Mouse (Mus musculus): Measurements from ENCODE around the gene Mto1. TPM values are rescaled to one million over a fixed set of nuclear protein-coding genes. Genes with fewer than 3 reads are reported as not detected.
"Not testable (repeated sequence)": the region's sequence is repeated elsewhere in the genome, so short reads cannot be mapped to it uniquely, and the experiment has no call there.

Gene Mto1
- polyA plus RNA-seq, 1 experiment from 2014 or later = 8.4 TPM

GRCm38 (mm10) chr9:78480706-78481358, 32.8 kb downstream of the Mto1 start:
- peaks cover 21% of the 10 kb centered on the region for H3K36me3 ChIP-seq (ENCODE audit: control insufficient read depth, insufficient read depth)
- peak overlapping the region; percentile 98 for H3K4me3 ChIP-seq (ENCODE audit: low read depth, low read length)
- no peaks in the 10 kb centered on the region for H3K4me1 ChIP-seq (replicated peaks; ENCODE audit: control insufficient read depth, insufficient read depth, low read length)
- no peak for TF ChIP-seq CTCF (IDR thresholded peaks at IDR 0.05; ENCODE audit: low read depth)
- no peaks in the 10 kb centered on the region for H3K27me3 ChIP-seq (replicated peaks; ENCODE audit: control insufficient read depth, insufficient read depth, low read length)
- H3K9ac ChIP-seq (ENCODE audit: low read depth, low read length) = peak overlapping the region; percentile 99
- H3K4me2 ChIP-seq (replicated peaks; ENCODE audit: low read depth) = peak overlapping the region; percentile 67
- ATAC-seq = peak; percentile 52
- under 1% methylated on average over 46 of the region's 46 CpGs for WGBS
- H3K9me3 ChIP-seq (ENCODE audit: control insufficient read depth) = no peaks in the 10 kb centered on the region
- H3K27ac ChIP-seq (ENCODE audit: low read depth, low read length) = peak overlapping the region; percentile 97

GRCm38 (mm10) chr9:78481423-78482331, 33.7 kb downstream of the Mto1 start:
- no peaks in the 10 kb centered on the region for H3K27me3 ChIP-seq (replicated peaks; ENCODE audit: control insufficient read depth, insufficient read depth, low read length)
- TF ChIP-seq CTCF (IDR thresholded peaks at IDR 0.05; ENCODE audit: low read depth) = peak; percentile 16; the same call in 1 of the 2 replicates
- peak overlapping the region; percentile 97 for H3K27ac ChIP-seq (ENCODE audit: low read depth, low read length)
- H3K9ac ChIP-seq (ENCODE audit: low read depth, low read length) = peak overlapping the region; percentile 99
- H3K4me1 ChIP-seq (replicated peaks; ENCODE audit: control insufficient read depth, insufficient read depth, low read length) = no peaks in the 10 kb centered on the region
- ATAC-seq = peak; percentile 94
- H3K4me3 ChIP-seq (ENCODE audit: low read depth, low read length) = peak overlapping the region; percentile 98
- no peaks in the 10 kb centered on the region for H3K9me3 ChIP-seq (ENCODE audit: control insufficient read depth)
- under 1% methylated on average over 63 of the region's 77 CpGs for WGBS
- H3K4me2 ChIP-seq (replicated peaks; ENCODE audit: low read depth) = peak overlapping the region; percentile 67
- H3K36me3 ChIP-seq (ENCODE audit: control insufficient read depth, insufficient read depth) = peaks cover 21% of the 10 kb centered on the region

GRCm38 (mm10) chr9:78482386-78482785, 34.4 kb downstream of the Mto1 start:
- Histone ChIP-seq H3K9me3 (ENCODE audit: control insufficient read depth) (no peaks in the 10 kb centered on the region), H3K4me3 (ENCODE audit: low read depth, low read length) (peak overlapping the region; percentile 98), H3K27me3 (replicated peaks; ENCODE audit: control insufficient read depth, insufficient read depth, low read length) (no peaks in the 10 kb centered on the region), H3K4me2 (replicated peaks; ENCODE audit: low read depth) (peak overlapping the region; percentile 67), H3K4me1 (replicated peaks; ENCODE audit: control insufficient read depth, insufficient read depth, low read length) (no peaks in the 10 kb centered on the region), H3K27ac (ENCODE audit: low read depth, low read length) (peak overlapping the region; percentile 97), H3K9ac (ENCODE audit: low read depth, low read length) (peak overlapping the region; percentile 99; the same call in 1 of the 2 replicates), H3K36me3 (ENCODE audit: control insufficient read depth, insufficient read depth) (peaks cover 19% of the 10 kb centered on the region)
- no peak for TF ChIP-seq CTCF (IDR thresholded peaks at IDR 0.05; ENCODE audit: low read depth)
- WGBS = 14% methylated on average over 3 of the region's 3 CpGs
- no peak for ATAC-seq

GRCm38 (mm10) chr9:78484660-78485059, 36.7 kb downstream of the Mto1 start:
- Histone ChIP-seq H3K9me3 (ENCODE audit: control insufficient read depth) (no peaks in the 10 kb centered on the region), H3K4me2 (replicated peaks; ENCODE audit: low read depth) (no peak overlapping the region), H3K27ac (ENCODE audit: low read depth, low read length) (no peak overlapping the region), H3K36me3 (ENCODE audit: control insufficient read depth, insufficient read depth) (peaks cover 6% of the 10 kb centered on the region; the same call in 1 of the 2 replicates), H3K27me3 (replicated peaks; ENCODE audit: control insufficient read depth, insufficient read depth, low read length) (no peaks in the 10 kb centered on the region), H3K9ac (ENCODE audit: low read depth, low read length) (no peak overlapping the region), H3K4me1 (replicated peaks; ENCODE audit: control insufficient read depth, insufficient read depth, low read length) (no peaks in the 10 kb centered on the region), H3K4me3 (ENCODE audit: low read depth, low read length) (no peak overlapping the region)
- ATAC-seq = no peak
- no peak for TF ChIP-seq CTCF (IDR thresholded peaks at IDR 0.05; ENCODE audit: low read depth)
- 76% methylated on average over 3 of the region's 3 CpGs for WGBS

GRCm38 (mm10) chr9:78488021-78488420, 40.0 kb downstream of the Mto1 start:
- H3K27me3 ChIP-seq (replicated peaks; ENCODE audit: control insufficient read depth, insufficient read depth, low read length); H3K9ac ChIP-seq (ENCODE audit: low read depth, low read length); H3K4me3 ChIP-seq (ENCODE audit: low read depth, low read length); H3K36me3 ChIP-seq (ENCODE audit: control insufficient read depth, insufficient read depth); ATAC-seq; H3K27ac ChIP-seq (ENCODE audit: low read depth, low read length); H3K4me1 ChIP-seq (replicated peaks; ENCODE audit: control insufficient read depth, insufficient read depth, low read length); H3K9me3 ChIP-seq (ENCODE audit: control insufficient read depth): not testable (repeated sequence)
- H3K4me2 ChIP-seq (replicated peaks; ENCODE audit: low read depth) = peak overlapping the region; percentile 63; the same call in 1 of the 2 replicates
- 57% methylated on average over 5 of the region's 5 CpGs for WGBS

- H3K36me3 ChIP-seq (ENCODE audit: control insufficient read depth, insufficient read depth) = no peaks in the 10 kb centered on the region
- TF ChIP-seq CTCF (IDR thresholded peaks at IDR 0.05; ENCODE audit: low read depth) = no peak
- peak within 1 kb of the TSS; percentile 30 for H3K27ac ChIP-seq (ENCODE audit: low read depth, low read length)
- WGBS = 2% methylated on average over 19 of the region's 20 CpGs
- no peaks in the 10 kb centered on the region for H3K9me3 ChIP-seq (ENCODE audit: control insufficient read depth)
- H3K4me2 ChIP-seq (replicated peaks; ENCODE audit: low read depth) = peak within 1 kb of the TSS; percentile 63
- no peaks in the 10 kb centered on the region for H3K4me1 ChIP-seq (replicated peaks; ENCODE audit: control insufficient read depth, insufficient read depth, low read length)
- peak within 1 kb of the TSS; percentile 36 for H3K4me3 ChIP-seq (ENCODE audit: low read depth, low read length)
- H3K9ac ChIP-seq (ENCODE audit: low read depth, low read length) = peak within 1 kb of the TSS; percentile 48
- ATAC-seq = 0 out of 2 replicates have a peak, but pooled peaks have one; percentile 20
- no peaks in the 10 kb centered on the region for H3K27me3 ChIP-seq (replicated peaks; ENCODE audit: control insufficient read depth, insufficient read depth, low read length)
Observed at GRCm38 (mm10) chr9:78488890-78489420, 40.9 kb downstream of the Mto1 start, which contains the start of gene Eef1a1. Eef1a1 (minus strand) TSS chr9:78489151.

All from intestine, postnatal 0 days (tissue).